Mouse (Mus musculus) kidney, adult 2 months (tissue): ENCODE measurements around the gene Nav3.

ENCODE experiments used
- CTCF ChIP-seq: fragments of 200-500 bp; conservative IDR thresholded peaks from 2 replicates; pipeline ENCODE4 v1.5.1; 2011; ENCODE audit warnings: low read depth, mild to moderate bottlenecking, control low read depth, low read length, moderate library complexity, mixed read lengths; ENCODE audit not compliant: insufficient read depth, insufficient read length
- POLR2A ChIP-seq: fragments of 200-500 bp; IDR thresholded peaks from one replicate; pipeline ENCODE4 v1.6.1; 2011; ENCODE audit warnings: low read depth, low read length, control low read depth

DNA sequence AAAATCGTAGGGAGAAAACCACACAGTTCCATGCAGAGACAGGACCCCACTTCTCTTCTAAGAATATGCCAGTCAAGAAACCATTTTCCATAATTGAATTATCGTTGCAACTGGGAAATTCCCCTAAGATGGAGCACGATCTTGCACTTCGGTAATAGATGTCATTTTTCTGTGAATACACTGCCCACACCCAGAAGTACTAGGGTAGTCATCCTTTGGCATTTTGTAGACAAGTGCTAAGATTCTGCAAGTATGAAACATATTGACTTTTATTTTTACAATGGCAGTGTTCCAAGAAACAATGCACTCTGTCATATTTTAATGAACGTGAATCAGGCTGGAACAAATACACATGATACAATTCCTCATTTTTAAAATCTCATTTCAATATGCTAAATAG, 34.5 kb downstream of the Nav3 start:
- TF ChIP-seq CTCF (no peak), POLR2A (no peak)
